Mouse (Mus musculus) embryonic facial prominence, embryonic 12.5 days (tissue): ENCODE results near the gene Cacna2d1. TPM values are rescaled to one million over a fixed set of nuclear protein-coding genes. Genes with fewer than 3 reads are reported as not detected.

Source experiments
- ATAC-seq: fragments of 200-750 bp; cut with Nextera tagmentation; 2 replicates; pipeline ENCODE4 v1.8.0; 2017; ENCODE audit not compliant: insufficient number of reproducible peaks, insufficient read depth, low FRiP score, low TSS enrichment
- H3K27ac ChIP-seq: fragments of 300-500 bp; sonication (generic); 2 replicates; pipeline ENCODE4 v1.5.1; 2016; ENCODE audit warnings: mild to moderate bottlenecking
- H3K27me3 ChIP-seq: fragments of 300-500 bp; sonication (generic); 2 replicates; pipeline ENCODE4 v1.6.1; 2016; ENCODE audit warnings: mild to moderate bottlenecking, moderate library complexity
- H3K36me3 ChIP-seq: fragments of 300-500 bp; sonication (generic); 2 replicates; pipeline ENCODE4 v1.6.1; 2016; ENCODE audit warnings: mild to moderate bottlenecking
- H3K4me1 ChIP-seq: fragments of 300-500 bp; sonication (generic); 2 replicates; pipeline ENCODE4 v1.6.1; 2016
- H3K4me2 ChIP-seq: fragments of 300-500 bp; sonication (generic); replicated peaks from 2 replicates; pipeline ENCODE4 v1.6.1; 2016; ENCODE audit warnings: mild to moderate bottlenecking, moderate library complexity
- H3K4me3 ChIP-seq: fragments of 300-500 bp; sonication (generic); 2 replicates; pipeline ENCODE4 v1.5.1; 2016; ENCODE audit warnings: mild to moderate bottlenecking
- H3K9ac ChIP-seq: fragments of 300-500 bp; sonication (generic); 2 replicates; pipeline ENCODE4 v1.6.1; 2016; ENCODE audit warnings: mild to moderate bottlenecking, moderate library complexity
- H3K9me3 ChIP-seq: fragments of 300-500 bp; sonication (generic); 2 replicates; pipeline ENCODE4 v1.6.1; 2016; ENCODE audit warnings: mild to moderate bottlenecking, moderate library complexity
- WGBS: fragments of 180-500 bp; shearing (Covaris S2); methylation state at CpG from one replicate; pipeline ENCODE4 v1.1.7; 2016; 5-methylcytosine and 5-hydroxymethylcytosine counted together
- polyA plus RNA-seq: library from polyadenylated mRNA; unstranded; fragments of >200 nt; fragmentation: Nextera tagmentation; extraction: Ambion mirVana; gene quantifications from 2 replicates; pipeline ENCODE4 v1.2.1, GENCODE M21; 2016

The Cacna2d1 gene
- polyA plus RNA-seq, 1 experiment from 2014 or later, result 21.8 TPM

DNA sequence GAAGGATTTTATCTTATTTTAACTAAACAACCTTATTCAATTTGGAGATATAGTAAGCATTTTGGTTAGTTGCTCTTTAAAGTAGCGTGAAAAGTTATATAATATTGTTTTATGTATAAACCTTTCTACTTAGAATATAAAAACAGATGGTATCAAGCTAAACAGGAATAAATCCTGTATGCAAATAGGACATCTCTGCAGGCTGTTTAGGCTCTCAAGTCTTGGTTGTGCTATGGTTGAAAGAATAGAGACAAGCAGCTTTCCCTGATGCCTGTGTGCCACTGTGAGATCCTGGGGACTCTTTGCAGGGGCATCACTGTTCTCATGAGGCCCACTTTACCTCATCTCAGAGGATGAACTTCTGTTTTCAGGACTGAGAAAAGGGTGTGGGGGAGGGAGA lies 179.4 kb downstream of the Cacna2d1 start:
- no peaks in the 10 kb centered on the region for H3K27me3 ChIP-seq
- no peak overlapping the region for H3K9ac ChIP-seq
- no peaks in the 10 kb centered on the region for H3K36me3 ChIP-seq
- 84% methylated on average over 1 of the region's 1 CpGs for WGBS
- no peak overlapping the region for H3K4me2 ChIP-seq
- H3K4me3 ChIP-seq, result no peak overlapping the region
- H3K27ac ChIP-seq, result no peak overlapping the region
- ATAC-seq, result no peak
- H3K4me1 ChIP-seq, result no peaks in the 10 kb centered on the region
- H3K9me3 ChIP-seq, result no peaks in the 10 kb centered on the region

DNA sequence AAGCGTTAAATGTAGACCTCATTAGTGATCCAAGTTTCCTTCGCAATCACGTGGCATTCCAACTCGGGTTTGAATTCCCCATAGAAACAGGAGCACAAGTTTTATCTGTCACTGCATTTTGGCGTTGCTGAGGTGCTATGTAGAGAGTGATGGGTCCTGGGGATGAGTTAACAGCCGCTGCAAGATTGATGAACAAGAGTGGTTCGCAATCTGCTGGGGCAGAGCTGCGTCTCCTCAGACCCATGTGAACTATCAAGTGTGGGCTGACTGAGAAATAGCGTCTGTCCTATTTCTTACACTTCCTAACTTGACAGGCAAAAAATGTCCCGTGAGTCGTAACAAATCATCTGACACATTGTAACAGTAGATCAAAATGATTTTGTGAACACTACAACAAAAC lies 186.8 kb downstream of the Cacna2d1 start:
- H3K9me3 ChIP-seq, result no peaks in the 10 kb centered on the region
- H3K27me3 ChIP-seq, result no peaks in the 10 kb centered on the region
- no peaks in the 10 kb centered on the region for H3K36me3 ChIP-seq
- WGBS, result 86% methylated on average over 11 of the region's 11 CpGs
- no peak overlapping the region for H3K27ac ChIP-seq
- ATAC-seq, result no peak
- H3K9ac ChIP-seq, result no peak overlapping the region
- no peaks in the 10 kb centered on the region for H3K4me1 ChIP-seq
- H3K4me3 ChIP-seq, result no peak overlapping the region
- no peak overlapping the region for H3K4me2 ChIP-seq

DNA sequence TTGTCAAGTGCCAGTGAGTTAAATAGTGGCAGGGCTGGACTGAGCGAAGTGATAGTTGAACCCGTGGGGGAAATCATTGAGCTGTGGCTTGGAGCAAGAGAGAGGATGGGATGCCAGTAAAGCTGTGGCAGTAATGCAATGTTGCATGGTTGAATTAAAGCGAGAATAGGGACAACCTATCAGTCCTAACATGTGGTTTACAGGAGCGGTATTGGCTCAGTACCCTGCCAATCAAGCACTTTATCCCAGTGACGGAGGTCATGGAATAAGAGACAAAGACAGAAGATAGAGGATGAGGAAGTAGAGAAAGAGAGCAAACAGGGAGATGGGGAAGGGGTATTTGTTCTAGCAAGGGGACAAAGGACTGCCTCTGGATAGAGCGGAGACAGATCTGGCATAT lies 187.6 kb downstream of the Cacna2d1 start:
- no peaks in the 10 kb centered on the region for H3K27me3 ChIP-seq
- H3K4me2 ChIP-seq, result no peak overlapping the region
- no peaks in the 10 kb centered on the region for H3K4me1 ChIP-seq
- no peaks in the 10 kb centered on the region for H3K9me3 ChIP-seq
- no peak for ATAC-seq
- H3K4me3 ChIP-seq, result no peak overlapping the region
- no peak overlapping the region for H3K9ac ChIP-seq
- WGBS, result 92% methylated on average over 6 of the region's 6 CpGs
- no peaks in the 10 kb centered on the region for H3K36me3 ChIP-seq
- no peak overlapping the region for H3K27ac ChIP-seq

DNA sequence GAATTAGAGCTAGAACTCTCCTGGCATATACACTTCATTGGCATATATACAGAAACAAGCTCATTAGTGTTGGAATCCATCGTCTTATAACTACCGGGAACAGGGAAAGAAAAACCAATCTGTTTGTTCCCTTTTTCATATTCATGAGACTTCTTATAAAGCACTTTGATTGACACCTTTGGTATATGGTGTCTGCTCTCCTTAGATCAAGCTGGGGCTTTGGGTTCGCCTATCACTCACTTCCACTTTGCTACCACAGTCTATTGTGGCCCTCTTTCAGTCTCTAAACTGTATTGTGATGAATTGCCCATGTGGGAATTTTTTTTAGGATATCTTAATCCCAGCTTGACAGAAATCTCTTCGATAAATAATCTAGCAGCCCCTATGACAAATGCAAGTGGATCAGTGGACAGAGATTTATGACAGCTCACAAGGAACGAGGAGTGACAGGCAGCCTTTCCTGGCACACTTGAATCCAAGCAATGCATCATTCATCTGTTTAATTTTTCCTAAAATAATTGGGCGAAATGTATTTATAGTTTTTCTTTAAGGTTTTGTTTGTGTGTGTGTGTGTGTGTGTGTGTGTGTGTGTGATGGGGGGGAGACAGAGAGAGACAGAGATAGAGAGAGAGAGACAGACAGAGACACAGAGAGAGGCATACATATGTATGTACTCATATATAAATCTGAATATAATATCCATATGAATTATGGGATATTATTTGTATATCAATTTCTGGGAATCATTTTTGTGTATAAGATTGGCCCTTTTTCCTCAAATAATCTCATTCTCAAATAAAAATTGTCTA lies 200.0 kb downstream of the Cacna2d1 start:
- no peaks in the 10 kb centered on the region for H3K27me3 ChIP-seq
- H3K27ac ChIP-seq, result no peak overlapping the region
- no peak overlapping the region for H3K4me2 ChIP-seq
- H3K9ac ChIP-seq, result no peak overlapping the region
- H3K4me1 ChIP-seq, result no peaks in the 10 kb centered on the region
- WGBS, result 89% methylated on average over 6 of the region's 6 CpGs
- H3K9me3 ChIP-seq, result no peaks in the 10 kb centered on the region
- no peak overlapping the region for H3K4me3 ChIP-seq
- no peaks in the 10 kb centered on the region for H3K36me3 ChIP-seq
- no peak for ATAC-seq

DNA sequence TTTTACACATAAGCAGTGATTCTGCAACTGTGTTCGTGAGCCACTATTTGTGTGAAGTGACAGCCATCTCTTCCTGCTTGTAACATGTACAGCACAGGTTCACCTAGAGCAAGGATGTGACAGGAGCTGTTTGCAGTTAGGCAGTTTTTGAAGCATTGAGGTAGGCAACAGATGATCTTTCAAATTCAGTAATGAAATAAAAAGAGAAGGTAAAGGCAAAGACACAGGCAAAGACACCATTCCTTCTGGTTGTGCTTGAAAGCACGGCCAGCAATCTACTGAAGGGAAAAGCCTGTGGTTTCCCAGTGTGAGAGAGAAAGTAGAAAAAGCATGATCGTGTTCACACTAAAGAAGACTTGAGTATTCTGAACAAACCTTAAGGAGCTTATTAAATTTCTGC lies 201.5 kb downstream of the Cacna2d1 start:
- ATAC-seq, result no peak
- Histone ChIP-seq H3K9me3 (no peaks in the 10 kb centered on the region), H3K27ac (no peak overlapping the region), H3K27me3 (no peaks in the 10 kb centered on the region), H3K9ac (no peak overlapping the region), H3K4me3 (no peak overlapping the region), H3K4me1 (no peaks in the 10 kb centered on the region), H3K4me2 (no peak overlapping the region), H3K36me3 (no peaks in the 10 kb centered on the region)
- WGBS, result 76% methylated on average over 3 of the region's 3 CpGs

DNA sequence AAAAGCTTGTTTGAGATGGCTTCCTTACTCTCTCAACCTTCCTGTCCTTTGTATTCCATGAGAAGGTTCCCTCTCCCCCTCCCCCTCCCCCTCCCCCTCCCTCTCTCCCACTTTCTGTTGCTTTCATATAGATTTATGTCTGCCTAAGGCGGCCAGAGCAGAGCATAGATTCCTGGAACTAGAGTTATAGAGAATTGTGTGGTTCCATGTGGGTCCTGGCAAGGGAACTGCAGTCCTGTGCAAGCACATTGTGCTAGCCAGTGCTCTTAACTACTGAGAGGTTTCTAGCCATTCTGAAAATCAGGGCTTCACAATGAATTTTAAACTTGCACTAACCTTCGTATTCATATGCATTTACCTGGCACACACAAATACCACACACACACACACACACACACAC lies 202.3 kb downstream of the Cacna2d1 start:
- no peaks in the 10 kb centered on the region for H3K4me1 ChIP-seq

DNA sequence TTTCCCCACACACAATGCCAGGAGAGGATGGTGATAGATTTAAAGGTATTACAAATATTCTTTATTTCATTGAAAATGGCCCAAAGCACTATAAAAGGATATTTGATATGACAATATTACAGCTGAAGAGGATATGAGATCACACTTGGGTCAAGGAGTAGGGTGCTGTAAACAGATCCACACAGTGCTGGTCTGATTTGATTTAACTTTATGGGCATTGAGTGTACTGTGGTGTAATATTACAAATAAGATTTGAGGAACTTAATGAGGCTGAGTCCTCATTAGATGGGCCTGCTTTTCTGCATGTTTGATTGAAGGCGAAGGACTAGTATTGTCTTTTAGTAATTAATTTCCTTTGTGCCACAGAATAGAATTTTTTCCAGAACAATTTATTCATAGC lies 212.1 kb downstream of the Cacna2d1 start:
- Histone ChIP-seq H3K4me2 (no peak overlapping the region), H3K4me1 (no peaks in the 10 kb centered on the region), H3K4me3 (no peak overlapping the region), H3K9me3 (no peaks in the 10 kb centered on the region), H3K36me3 (no peaks in the 10 kb centered on the region), H3K27ac (no peak overlapping the region), H3K27me3 (no peaks in the 10 kb centered on the region), H3K9ac (no peak overlapping the region)
- 85% methylated on average over 1 of the region's 1 CpGs for WGBS
- no peak for ATAC-seq

More for the DNA sequence above, 202.3 kb downstream of the Cacna2d1 start:
- Histone ChIP-seq H3K4me2 (no peak overlapping the region), H3K9me3 (no peaks in the 10 kb centered on the region), H3K27ac (no peak overlapping the region), H3K4me3 (no peak overlapping the region), H3K36me3 (no peaks in the 10 kb centered on the region), H3K27me3 (no peaks in the 10 kb centered on the region), H3K9ac (no peak overlapping the region)
- WGBS, result 82% methylated on average over 2 of the region's 2 CpGs
- no peak for ATAC-seq

DNA sequence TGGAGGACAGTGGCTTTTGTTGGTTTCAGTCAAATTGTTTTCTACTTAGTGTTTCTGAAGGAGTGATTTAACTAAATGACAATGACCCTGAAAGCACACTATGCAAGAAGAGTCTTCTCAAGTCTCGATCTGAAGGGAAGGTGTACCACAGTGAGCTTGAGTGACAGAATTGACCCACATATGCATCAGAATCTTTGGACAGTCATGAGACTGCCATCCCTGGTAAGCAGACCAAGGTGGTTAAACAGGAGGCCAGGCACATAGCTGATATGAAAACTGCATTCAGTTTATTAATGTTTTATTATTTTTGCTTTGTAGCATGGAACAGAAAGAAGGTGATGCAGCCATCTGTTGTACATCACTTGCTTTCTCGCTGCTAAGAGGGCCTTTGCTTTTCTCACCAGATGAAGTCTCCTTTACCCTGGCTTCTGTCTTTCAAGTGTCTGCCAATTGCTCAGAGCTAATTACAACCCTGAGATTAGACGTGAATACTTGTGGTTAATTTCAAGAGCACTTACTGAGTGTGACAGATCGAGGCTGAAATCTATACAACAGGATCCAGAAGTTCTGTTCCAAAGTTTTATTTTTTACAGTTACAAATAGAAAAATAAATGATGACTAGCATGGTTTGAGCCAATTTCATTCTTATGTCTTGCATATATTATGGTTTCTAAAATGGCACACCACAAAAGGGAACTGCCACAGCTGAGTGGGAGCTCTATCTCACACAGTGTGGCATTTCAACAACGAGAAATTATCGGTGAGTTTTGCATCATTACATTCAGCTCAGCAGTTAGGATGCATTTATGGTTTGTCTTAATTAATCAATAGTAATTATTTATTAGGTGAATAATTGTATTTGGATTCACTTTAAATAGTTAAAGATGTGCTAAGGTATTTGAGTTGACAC lies 221.1 kb downstream of the Cacna2d1 start:
- Histone ChIP-seq H3K9me3 (no peaks in the 10 kb centered on the region), H3K9ac (no peak overlapping the region), H3K27ac (no peak overlapping the region), H3K36me3 (no peaks in the 10 kb centered on the region), H3K4me3 (no peak overlapping the region), H3K4me2 (no peak overlapping the region), H3K27me3 (no peaks in the 10 kb centered on the region), H3K4me1 (no peaks in the 10 kb centered on the region)
- WGBS, result 74% methylated on average over 6 of the region's 6 CpGs
- ATAC-seq, result no peak

DNA sequence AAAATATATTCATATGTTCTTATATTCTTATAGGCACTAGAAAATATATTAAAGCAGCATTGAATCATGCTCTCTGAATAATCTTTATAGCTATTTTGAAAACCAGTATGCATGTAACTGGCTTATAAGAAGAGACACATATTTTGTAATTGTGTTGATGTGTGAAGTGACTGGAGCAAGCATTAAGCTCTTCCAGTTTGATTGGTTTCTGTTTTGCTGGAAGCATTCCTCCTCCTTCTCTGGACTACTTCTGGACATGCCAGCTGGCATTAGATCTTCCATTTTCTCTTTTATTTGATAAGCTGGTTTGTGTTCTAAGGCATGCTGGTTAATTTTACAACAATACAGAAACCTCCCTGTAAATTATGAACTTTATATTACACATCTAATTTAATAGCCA lies 228.8 kb downstream of the Cacna2d1 start:
- ATAC-seq, result no peak
- H3K9ac ChIP-seq, result no peak overlapping the region
- H3K4me2 ChIP-seq, result no peak overlapping the region
- H3K27me3 ChIP-seq, result no peaks in the 10 kb centered on the region
- H3K4me3 ChIP-seq, result no peak overlapping the region
- H3K27ac ChIP-seq, result no peak overlapping the region
- no peaks in the 10 kb centered on the region for H3K36me3 ChIP-seq
- no peaks in the 10 kb centered on the region for H3K9me3 ChIP-seq
- H3K4me1 ChIP-seq, result no peaks in the 10 kb centered on the region

DNA sequence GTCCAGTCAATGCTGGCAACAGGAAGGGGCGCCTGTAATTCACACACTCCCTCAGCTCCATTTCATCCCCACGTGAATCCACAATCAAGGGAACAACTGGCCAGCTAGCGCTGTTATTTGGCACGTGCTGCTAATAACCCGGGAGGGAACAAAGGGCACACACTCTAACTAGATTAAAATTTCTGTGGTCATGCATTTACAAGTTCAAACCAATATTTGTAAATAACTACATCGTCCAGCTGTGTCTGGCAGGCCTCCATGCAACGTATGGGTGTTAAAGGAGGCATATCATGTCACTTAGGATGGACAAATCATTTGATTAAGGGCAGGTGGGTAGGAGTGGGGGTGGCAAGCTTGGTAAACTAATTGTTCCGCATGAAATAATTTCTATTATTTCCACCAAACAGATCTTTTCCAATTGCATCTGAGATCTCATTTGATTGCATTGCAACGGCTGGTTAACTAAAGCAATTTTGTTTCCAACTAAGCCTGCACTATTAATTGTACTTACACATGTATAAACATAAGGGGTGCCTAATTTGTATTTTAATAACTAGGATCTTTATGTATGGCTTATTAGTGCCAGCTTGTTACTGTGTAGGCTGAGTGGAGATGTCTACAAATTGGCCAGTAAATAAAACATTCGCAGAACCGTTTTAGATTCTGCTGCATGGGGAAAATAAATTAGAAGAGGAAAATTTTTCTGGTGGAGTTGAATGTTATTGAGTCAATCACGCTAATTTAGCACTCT lies 231.8 kb downstream of the Cacna2d1 start:
- 64% methylated on average over 12 of the region's 12 CpGs for WGBS
- H3K9ac ChIP-seq, result no peak overlapping the region
- H3K4me1 ChIP-seq, result no peaks in the 10 kb centered on the region

DNA sequence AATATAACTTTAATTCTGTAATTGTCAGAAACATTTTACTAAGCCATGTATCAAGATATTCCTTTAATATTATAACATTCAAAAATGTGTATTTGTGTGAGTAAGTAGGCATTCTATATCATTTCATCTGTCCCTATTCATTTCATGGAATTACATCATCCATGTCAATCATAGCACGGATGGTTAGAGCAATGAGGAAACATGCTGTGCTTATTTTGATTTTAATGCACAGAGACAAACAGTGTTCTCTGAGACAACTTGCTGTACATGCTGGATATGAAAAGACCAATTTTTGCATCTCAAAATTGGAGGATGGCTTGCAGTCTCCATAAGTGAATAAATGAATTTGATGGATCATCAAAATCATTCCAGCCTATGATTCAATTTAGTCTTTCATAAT lies 232.4 kb downstream of the Cacna2d1 start:
- H3K27ac ChIP-seq, result no peak overlapping the region
- H3K36me3 ChIP-seq, result no peaks in the 10 kb centered on the region
- no peak overlapping the region for H3K9ac ChIP-seq
- H3K4me2 ChIP-seq, result no peak overlapping the region
- ATAC-seq, result no peak
- no peaks in the 10 kb centered on the region for H3K9me3 ChIP-seq
- 88% methylated on average over 1 of the region's 1 CpGs for WGBS
- H3K27me3 ChIP-seq, result no peaks in the 10 kb centered on the region
- no peaks in the 10 kb centered on the region for H3K4me1 ChIP-seq
- no peak overlapping the region for H3K4me3 ChIP-seq

More for the DNA sequence above, 231.8 kb downstream of the Cacna2d1 start:
- Histone ChIP-seq H3K36me3 (no peaks in the 10 kb centered on the region), H3K27ac (no peak overlapping the region), H3K9me3 (no peaks in the 10 kb centered on the region), H3K27me3 (no peaks in the 10 kb centered on the region), H3K4me3 (no peak overlapping the region), H3K4me2 (no peak overlapping the region)
- ATAC-seq, result no peak
